Mouse (Mus musculus): Measurements from ENCODE around the gene Hlcs.

DNA sequence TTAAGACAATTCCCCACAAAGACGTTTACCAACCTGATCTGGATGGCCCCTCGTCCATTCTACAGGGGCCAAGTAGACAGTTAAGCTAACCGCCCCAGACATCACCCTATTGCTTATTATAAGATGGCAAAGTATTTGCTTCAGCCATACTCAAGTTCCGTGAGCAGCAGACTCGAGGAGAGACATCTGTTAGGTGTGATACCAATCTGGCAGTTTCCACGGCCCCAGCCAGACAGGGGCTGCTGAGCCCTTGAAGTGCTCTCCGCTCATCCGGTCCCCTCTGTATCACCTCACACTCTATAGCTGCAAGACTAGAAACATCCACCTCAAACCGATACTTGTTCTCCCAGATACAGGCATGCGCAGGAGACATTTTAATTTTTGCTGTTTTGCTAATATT lies 179.2 kb downstream of the Hlcs start:
- TF ChIP-seq CTCF (IDR thresholded peaks at IDR 0.05; ENCODE audit: control insufficient read depth, insufficient read depth, low read length) = no peak
- TF ChIP-seq POLR2A (IDR thresholded peaks at IDR 0.05; ENCODE audit: borderline replicate concordance, control insufficient read depth, low read depth, low read length) = no peak

All from bone marrow, adult 2 months (tissue).